Mouse (Mus musculus) heart, embryonic 10.5 days (tissue): ENCODE data around the gene Col24a1. TPM values are rescaled to one million over a fixed set of nuclear protein-coding genes. Genes with fewer than 3 reads are reported as not detected.

ENCODE experiments used
- DNase-seq: peaks from one replicate; pipeline ENCODE4 v3.0.0-alpha.2; 2017; ENCODE audit warnings: low spot score
- H3K27ac ChIP-seq: fragments of 300-500 bp; sonication (generic); 2 replicates; pipeline ENCODE4 v1.5.1; 2016; ENCODE audit warnings: mild to moderate bottlenecking
- H3K27me3 ChIP-seq: fragments of 300-500 bp; sonication (generic); 2 replicates; pipeline ENCODE4 v1.6.1; 2016; ENCODE audit warnings: mild to moderate bottlenecking; ENCODE audit not compliant: poor library complexity, insufficient read depth, severe bottlenecking
- H3K36me3 ChIP-seq: fragments of 300-500 bp; sonication (generic); 2 replicates; pipeline ENCODE4 v1.6.1; 2016; ENCODE audit warnings: mild to moderate bottlenecking, moderate library complexity
- H3K4me1 ChIP-seq: fragments of 300-500 bp; sonication (generic); 2 replicates; pipeline ENCODE4 v1.6.1; 2016; ENCODE audit warnings: mild to moderate bottlenecking
- H3K4me3 ChIP-seq: fragments of 300-500 bp; sonication (generic); 2 replicates; pipeline ENCODE4 v1.5.1; 2016; ENCODE audit warnings: mild to moderate bottlenecking, moderate library complexity
- H3K9me3 ChIP-seq: fragments of 300-500 bp; sonication (generic); 2 replicates; pipeline ENCODE4 v1.6.1; 2016; ENCODE audit warnings: mild to moderate bottlenecking, moderate library complexity
- WGBS: fragments of 180-500 bp; shearing (Covaris S2); methylation state at CpG from one replicate; pipeline ENCODE4 v1.1.7; 2016; 5-methylcytosine and 5-hydroxymethylcytosine counted together
- polyA plus RNA-seq: library from polyadenylated mRNA; unstranded; fragments of >200 nt; fragmentation: Nextera tagmentation; extraction: Ambion mirVana; gene quantifications from 2 replicates; pipeline ENCODE4 v1.2.1, GENCODE M21; 2016

Gene Col24a1
- polyA plus RNA-seq, 1 experiment from 2014 or later: 0.34 TPM

- no peak for DNase-seq
- H3K27me3 ChIP-seq: no peaks in the 10 kb centered on the region
- no peak overlapping the region for H3K27ac ChIP-seq
- H3K4me3 ChIP-seq: no peak overlapping the region
- H3K36me3 ChIP-seq: no peaks in the 10 kb centered on the region
- no peaks in the 10 kb centered on the region for H3K9me3 ChIP-seq
- no peaks in the 10 kb centered on the region for H3K4me1 ChIP-seq
- WGBS: 89% methylated on average over 5 of the region's 5 CpGs
These were observed 267.4 kb downstream of the Col24a1 start for GRCm38 (mm10) chr3:145559675-145560074.

GRCm38 (mm10) chr3:145560117-145560516, 267.8 kb downstream of the Col24a1 start:
- Histone ChIP-seq H3K27ac (no peak overlapping the region), H3K4me3 (no peak overlapping the region), H3K4me1 (no peaks in the 10 kb centered on the region), H3K36me3 (no peaks in the 10 kb centered on the region), H3K27me3 (no peaks in the 10 kb centered on the region), H3K9me3 (no peaks in the 10 kb centered on the region)
- DNase-seq: no peak
- 80% methylated on average over 4 of the region's 4 CpGs for WGBS

- Histone ChIP-seq H3K4me1 (peaks cover 12% of the 10 kb centered on the region; the same call in 1 of the 2 replicates), H3K36me3 (peaks cover 16% of the 10 kb centered on the region), H3K27ac (no peak overlapping the region), H3K9me3 (no peaks in the 10 kb centered on the region), H3K27me3 (no peaks in the 10 kb centered on the region), H3K4me3 (no peak overlapping the region)
- 78% methylated on average over 3 of the region's 3 CpGs for WGBS
- no peak for DNase-seq
These were observed 282.2 kb downstream of the Col24a1 start for GRCm38 (mm10) chr3:145574468-145574867.

- no peak for DNase-seq
- peaks cover 24% of the 10 kb centered on the region for H3K36me3 ChIP-seq
- peak overlapping the region; percentile 85; the same call in 1 of the 2 replicates for H3K27ac ChIP-seq
- H3K27me3 ChIP-seq: no peaks in the 10 kb centered on the region
- H3K9me3 ChIP-seq: no peaks in the 10 kb centered on the region
- peaks cover 12% of the 10 kb centered on the region; the same call in 1 of the 2 replicates for H3K4me1 ChIP-seq
- no peak overlapping the region for H3K4me3 ChIP-seq
- WGBS: 77% methylated on average over 7 of the region's 7 CpGs
These were observed 283.1 kb downstream of the Col24a1 start for GRCm38 (mm10) chr3:145575340-145575739.

GRCm38 (mm10) chr3:145575743-145576481, 283.6 kb downstream of the Col24a1 start, which contains the start of gene Znhit6:
Gene Znhit6, plus strand, starts transcription at chr3:145576205.
- peak; percentile 97 for DNase-seq
- 5% methylated on average over 36 of the region's 37 CpGs for WGBS
- Histone ChIP-seq H3K9me3 (no peaks in the 10 kb centered on the region), H3K4me1 (peaks cover 12% of the 10 kb centered on the region; the same call in 1 of the 2 replicates), H3K27ac (peak within 1 kb of the TSS; percentile 85), H3K4me3 (peak within 1 kb of the TSS; percentile 89), H3K36me3 (peaks cover 26% of the 10 kb centered on the region), H3K27me3 (no peaks in the 10 kb centered on the region)

- no peaks in the 10 kb centered on the region for H3K9me3 ChIP-seq
- DNase-seq: no peak
- H3K4me1 ChIP-seq: peaks cover 12% of the 10 kb centered on the region; the same call in 1 of the 2 replicates
- H3K27me3 ChIP-seq: no peaks in the 10 kb centered on the region
- peak overlapping the region; percentile 89 for H3K4me3 ChIP-seq
- H3K27ac ChIP-seq: peak overlapping the region; percentile 85
- WGBS: 0% methylated on average over 11 of the region's 11 CpGs
- peaks cover 27% of the 10 kb centered on the region for H3K36me3 ChIP-seq
These were observed 284.2 kb downstream of the Col24a1 start for GRCm38 (mm10) chr3:145576482-145576822.

GRCm38 (mm10) chr3:145576876-145577275, 284.6 kb downstream of the Col24a1 start:
- peak overlapping the region; percentile 85 for H3K27ac ChIP-seq
- DNase-seq: no peak
- peak overlapping the region; percentile 89 for H3K4me3 ChIP-seq
- H3K27me3 ChIP-seq: no peaks in the 10 kb centered on the region
- H3K9me3 ChIP-seq: no peaks in the 10 kb centered on the region
- 27% methylated on average over 15 of the region's 15 CpGs for WGBS
- peaks cover 12% of the 10 kb centered on the region; the same call in 1 of the 2 replicates for H3K4me1 ChIP-seq
- H3K36me3 ChIP-seq: peaks cover 27% of the 10 kb centered on the region

GRCm38 (mm10) chr3:145583043-145583442, 290.8 kb downstream of the Col24a1 start:
- no peak overlapping the region for H3K4me3 ChIP-seq
- peaks cover 70% of the 10 kb centered on the region for H3K36me3 ChIP-seq
- 83% methylated on average over 4 of the region's 4 CpGs for WGBS
- no peaks in the 10 kb centered on the region for H3K9me3 ChIP-seq
- DNase-seq: no peak
- no peak overlapping the region for H3K27ac ChIP-seq
- no peaks in the 10 kb centered on the region for H3K4me1 ChIP-seq
- no peaks in the 10 kb centered on the region for H3K27me3 ChIP-seq

- peaks cover 64% of the 10 kb centered on the region for H3K36me3 ChIP-seq
- no peaks in the 10 kb centered on the region for H3K9me3 ChIP-seq
- H3K27ac ChIP-seq: no peak overlapping the region
- no peaks in the 10 kb centered on the region for H3K27me3 ChIP-seq
- H3K4me1 ChIP-seq: no peaks in the 10 kb centered on the region
- WGBS: 73% methylated on average over 3 of the region's 3 CpGs
- DNase-seq: no peak
- H3K4me3 ChIP-seq: no peak overlapping the region
These were observed 291.4 kb downstream of the Col24a1 start for GRCm38 (mm10) chr3:145583522-145584200.

- DNase-seq: no peak
- Histone ChIP-seq H3K4me1 (no peaks in the 10 kb centered on the region), H3K27me3 (no peaks in the 10 kb centered on the region), H3K36me3 (peaks cover 65% of the 10 kb centered on the region), H3K9me3 (no peaks in the 10 kb centered on the region), H3K4me3 (no peak overlapping the region), H3K27ac (no peak overlapping the region)
- WGBS: 85% methylated on average over 4 of the region's 4 CpGs
These were observed 298.3 kb downstream of the Col24a1 start for GRCm38 (mm10) chr3:145590562-145590961.

GRCm38 (mm10) chr3:145591841-145592542, 299.7 kb downstream of the Col24a1 start:
- no peak overlapping the region for H3K4me3 ChIP-seq
- 91% methylated on average over 6 of the region's 6 CpGs for WGBS
- peaks cover 59% of the 10 kb centered on the region for H3K36me3 ChIP-seq
- no peaks in the 10 kb centered on the region for H3K9me3 ChIP-seq
- no peak overlapping the region for H3K27ac ChIP-seq
- no peaks in the 10 kb centered on the region for H3K27me3 ChIP-seq
- no peak for DNase-seq
- no peaks in the 10 kb centered on the region for H3K4me1 ChIP-seq

- Histone ChIP-seq H3K27ac (no peak overlapping the region), H3K36me3 (peaks cover 77% of the 10 kb centered on the region), H3K4me3 (no peak overlapping the region), H3K9me3 (no peaks in the 10 kb centered on the region), H3K27me3 (no peaks in the 10 kb centered on the region), H3K4me1 (no peaks in the 10 kb centered on the region)
- DNase-seq: no peak
- WGBS: 88% methylated on average over 6 of the region's 6 CpGs
These were observed 303.1 kb downstream of the Col24a1 start for GRCm38 (mm10) chr3:145595354-145595753.

GRCm38 (mm10) chr3:145599059-145599458, 306.8 kb downstream of the Col24a1 start:
- Histone ChIP-seq H3K4me1 (peaks cover 10% of the 10 kb centered on the region; the same call in 1 of the 2 replicates), H3K9me3 (no peaks in the 10 kb centered on the region), H3K27me3 (no peaks in the 10 kb centered on the region), H3K27ac (no peak overlapping the region), H3K4me3 (no peak overlapping the region), H3K36me3 (peaks cover 64% of the 10 kb centered on the region)
- WGBS: 93% methylated on average over 7 of the region's 7 CpGs
- DNase-seq: no peak
